Mouse (Mus musculus) left cerebral cortex, postnatal 36 days (tissue): Measurements from ENCODE around the gene Dgkg. TPM values are rescaled to one million over a fixed set of nuclear protein-coding genes. Genes with fewer than 3 reads are reported as not detected.

Experiments used
- DNase-seq, 2 experiments: peaks; one replicate each; pipeline ENCODE4 v3.0.0; 2021 to 2022; ENCODE audit warnings: low spot score in 2 of 2, mixed read lengths in 1 of 2
- intact Hi-C: fragments of 180-260 bp; cut with DNase I; formaldehyde crosslinking; loops from one replicate; pipeline ENCODE4 v1.15.1; 2025
- total RNA-seq, 2 experiments: library from RNA; stranded (reverse); gene quantifications; 2 replicates each; pipeline ENCODE4 v1.2.3; 2021

Dgkg gene
- total RNA-seq, 2 experiments from 2014 or later, result 46.3 to 64.0 TPM

- intact Hi-C loops, result no loop called here
- DNase-seq, result peak in 1 of 2 experiments; percentile 13
Observed at GRCm38 (mm10) chr16:22466381-22466780, 190.6 kb downstream of the Dgkg start.

- peak; percentile 17 to 31 for DNase-seq
- intact Hi-C loops, result no loop called here
Observed at GRCm38 (mm10) chr16:22462220-22462619, 194.8 kb downstream of the Dgkg start.

- DNase-seq, result no peak
Observed at GRCm38 (mm10) chr16:22461728-22462127, 195.3 kb downstream of the Dgkg start.

GRCm38 (mm10) chr16:22460960-22461359 is 196.1 kb downstream of the Dgkg start:
- DNase-seq, result no peak
- intact Hi-C loops, result no loop called here

More at GRCm38 (mm10) chr16:22461728-22462127, 195.3 kb downstream of the Dgkg start:
- intact Hi-C loops, result no loop called here

- DNase-seq, result no peak
- intact Hi-C loops, result no loop called here
Observed at GRCm38 (mm10) chr16:22452082-22452481, 204.9 kb downstream of the Dgkg start.

- intact Hi-C loops, result no loop called here
- DNase-seq, result no peak
Observed at GRCm38 (mm10) chr16:22448093-22448492, 208.9 kb downstream of the Dgkg start.

- intact Hi-C loops, result no loop called here
- DNase-seq, result no peak
Observed at GRCm38 (mm10) chr16:22444786-22445185, 212.2 kb downstream of the Dgkg start.

GRCm38 (mm10) chr16:22442202-22442601 is 214.8 kb downstream of the Dgkg start:
- DNase-seq, result no peak

GRCm38 (mm10) chr16:22441317-22441716 is 215.7 kb downstream of the Dgkg start:
- intact Hi-C loops, result no loop called here
- DNase-seq, result no peak

More at GRCm38 (mm10) chr16:22442202-22442601, 214.8 kb downstream of the Dgkg start:
- intact Hi-C loops, result no loop called here

- intact Hi-C loops, result no loop called here
- peak; percentile 54 to 60 for DNase-seq
Observed at GRCm38 (mm10) chr16:22440269-22440668, 216.8 kb downstream of the Dgkg start.

- intact Hi-C loops, result loop anchor here (2.0 to 5.0 kb wide), 2 partner anchors 105 to 127 kb away; no protein-coding TSS in a partner anchor
Observed at GRCm38 (mm10) chr16:22439499-22440177, 217.4 kb downstream of the Dgkg start, which contains the start of gene Etv5. Gene Etv5, minus strand, starts transcription at chr16:22439719.

GRCm38 (mm10) chr16:22438441-22439373 is 218.3 kb downstream of the Dgkg start:
- intact Hi-C loops, result loop anchor here (2.0 to 5.0 kb wide), 2 partner anchors 106 to 126 kb away; no protein-coding TSS in a partner anchor
- DNase-seq, result peak; percentile 76 to 78

More at GRCm38 (mm10) chr16:22439499-22440177, 217.4 kb downstream of the Dgkg start, which contains the start of gene Etv5:
- peak; percentile 99 to 100 for DNase-seq

- intact Hi-C loops, result loop anchor here (5.0 kb wide), 1 partner anchor 124 kb away; no protein-coding TSS in a partner anchor
- DNase-seq, result no peak
Observed at GRCm38 (mm10) chr16:22436106-22436505, 220.9 kb downstream of the Dgkg start.

- DNase-seq, result no peak
Observed at GRCm38 (mm10) chr16:22434530-22434929, 222.5 kb downstream of the Dgkg start.

GRCm38 (mm10) chr16:22433944-22434343 is 223.1 kb downstream of the Dgkg start:
- no peak for DNase-seq
- intact Hi-C loops, result no loop called here

More at GRCm38 (mm10) chr16:22434530-22434929, 222.5 kb downstream of the Dgkg start:
- intact Hi-C loops, result no loop called here

GRCm38 (mm10) chr16:22431773-22432172 is 225.2 kb downstream of the Dgkg start:
- DNase-seq, result no peak
- intact Hi-C loops, result no loop called here

- intact Hi-C loops, result no loop called here
- no peak for DNase-seq
Observed at GRCm38 (mm10) chr16:22431335-22431734, 225.7 kb downstream of the Dgkg start.

- peak; percentile 61 to 71 for DNase-seq
- intact Hi-C loops, result no loop called here
Observed at GRCm38 (mm10) chr16:22430211-22430951, 226.6 kb downstream of the Dgkg start.

- intact Hi-C loops, result no loop called here
- no peak for DNase-seq
Observed at GRCm38 (mm10) chr16:22429377-22429776, 227.6 kb downstream of the Dgkg start.
